Mouse (Mus musculus) urinary bladder, postnatal 10 days (tissue): ENCODE measurements around the gene Pop7.
A peak's percentile ranks its signal among the peaks of the same experiment; 100 is the strongest.

Experiments used
- DNase-seq: peaks from one replicate; pipeline ENCODE4 v3.0.0; 2022; ENCODE audit warnings: low spot score

Gene Pop7

GRCm38 (mm10) chr5:137527413-137527812 is 25.1 kb upstream of the Pop7 start:
- no peak for DNase-seq

- DNase-seq, result no peak
Measured at GRCm38 (mm10) chr5:137526192-137526936, 24.0 kb upstream of the Pop7 start.

GRCm38 (mm10) chr5:137525511-137525910 is 23.2 kb upstream of the Pop7 start:
- no peak for DNase-seq

GRCm38 (mm10) chr5:137524671-137525070 is 22.4 kb upstream of the Pop7 start:
- no peak for DNase-seq

GRCm38 (mm10) chr5:137524251-137524515 is 21.9 kb upstream of the Pop7 start:
- no peak for DNase-seq

- DNase-seq, result no peak
Measured at GRCm38 (mm10) chr5:137523396-137524250, 21.3 kb upstream of the Pop7 start.

GRCm38 (mm10) chr5:137522711-137523110 is 20.4 kb upstream of the Pop7 start:
- DNase-seq, result no peak

GRCm38 (mm10) chr5:137521861-137522260 is 19.5 kb upstream of the Pop7 start:
- no peak for DNase-seq

GRCm38 (mm10) chr5:137519691-137520550 is 17.6 kb upstream of the Pop7 start:
- no peak for DNase-seq

- no peak for DNase-seq
Measured at GRCm38 (mm10) chr5:137518436-137518835, 16.1 kb upstream of the Pop7 start, which contains the start of gene Gigyf1. Gene Gigyf1, plus strand, starts transcription at chr5:137518548.

- no peak for DNase-seq
Measured at GRCm38 (mm10) chr5:137514811-137515210, 12.5 kb upstream of the Pop7 start.

- no peak for DNase-seq
Measured at GRCm38 (mm10) chr5:137513951-137514721, 11.8 kb upstream of the Pop7 start.

- no peak for DNase-seq
Measured at GRCm38 (mm10) chr5:137512847-137513794, 10.8 kb upstream of the Pop7 start.

GRCm38 (mm10) chr5:137511706-137512105 is 9.4 kb upstream of the Pop7 start:
- no peak for DNase-seq

GRCm38 (mm10) chr5:137510573-137511390 is 8.5 kb upstream of the Pop7 start:
- DNase-seq, result no peak

- no peak for DNase-seq
Measured at GRCm38 (mm10) chr5:137510014-137510501, 7.7 kb upstream of the Pop7 start.

GRCm38 (mm10) chr5:137504041-137504440 is 1.7 kb upstream of the Pop7 start:
- no peak for DNase-seq

GRCm38 (mm10) chr5:137502667-137503110 is 371 bp upstream of the Pop7 start:
- DNase-seq, result peak; percentile 56

- DNase-seq, result no peak
Measured at GRCm38 (mm10) chr5:137500186-137500585, 2.1 kb downstream of the Pop7 start.
